Mouse (Mus musculus) gastrocnemius, adult 2 months (tissue): Measurements from ENCODE around the gene Clic3. TPM values are rescaled to one million over a fixed set of nuclear protein-coding genes. Genes with fewer than 3 reads are reported as not detected.
A peak's percentile ranks its signal among the peaks of the same experiment; 100 is the strongest.

Experiments used
- DNase-seq: peaks from one replicate; pipeline ENCODE4 v3.0.0; 2022
- H3K27ac ChIP-seq: fragments of 200-600 bp; 2 replicates; pipeline ENCODE4 v1.8.1; 2022; ENCODE audit warnings: mild to moderate bottlenecking
- H3K4me3 ChIP-seq: fragments of 200-600 bp; 2 replicates; pipeline ENCODE4 v1.8.1; 2022; ENCODE audit warnings: mild to moderate bottlenecking, moderate library complexity
- CTCF ChIP-seq: fragments of 200-600 bp; IDR thresholded peaks from 2 replicates; pipeline ENCODE4 v1.8.1; 2022; ENCODE audit warnings: antibody characterized with exemption, mild to moderate bottlenecking, moderate library complexity
- intact Hi-C: fragments of 180-260 bp; cut with DNase I; formaldehyde crosslinking; loops from one replicate; pipeline ENCODE4 v1.15.1; 2025
- total RNA-seq, 2 experiments: library from RNA; stranded (reverse); gene quantifications; 2 replicates each; pipeline ENCODE4 v1.2.3; 2021

Clic3 gene
- total RNA-seq, 2 experiments from 2014 or later, result 0.31 to 1.1 TPM

- DNase-seq, result no peak
- Histone ChIP-seq H3K4me3 (no peak overlapping the region), H3K27ac (no peak overlapping the region)
- TF ChIP-seq CTCF, result no peak
- intact Hi-C loops, result no loop called here
Measured at GRCm38 (mm10) chr2:25472550-25472949, 15.9 kb downstream of the Clic3 start.

GRCm38 (mm10) chr2:25477541-25477940 lies 20.9 kb downstream of the Clic3 start:
- TF ChIP-seq CTCF, result no peak
- Histone ChIP-seq H3K4me3 (no peak overlapping the region), H3K27ac (peak overlapping the region; percentile 50; the same call in 1 of the 2 replicates)
- intact Hi-C loops, result no loop called here
- DNase-seq, result no peak

GRCm38 (mm10) chr2:25477967-25478675 lies 21.5 kb downstream of the Clic3 start:
- intact Hi-C loops, result no loop called here
- Histone ChIP-seq H3K4me3 (no peak overlapping the region), H3K27ac (peak overlapping the region; percentile 50)
- no peak for TF ChIP-seq CTCF
- peak; percentile 81 for DNase-seq

GRCm38 (mm10) chr2:25479551-25480311 lies 23.1 kb downstream of the Clic3 start:
- no peak for TF ChIP-seq CTCF
- intact Hi-C loops, result no loop called here
- H3K27ac ChIP-seq, result no peak overlapping the region
- DNase-seq, result no peak
- H3K4me3 ChIP-seq, result no peak overlapping the region

GRCm38 (mm10) chr2:25480541-25480940 lies 23.9 kb downstream of the Clic3 start:
- Histone ChIP-seq H3K4me3 (no peak overlapping the region), H3K27ac (no peak overlapping the region)
- intact Hi-C loops, result no loop called here
- no peak for DNase-seq
- TF ChIP-seq CTCF, result no peak

- TF ChIP-seq CTCF, result peak; percentile 62
- no peak overlapping the region for H3K27ac ChIP-seq
- intact Hi-C loops, result loop anchor here (1.0 kb wide), 1 partner anchor 61 kb away; no protein-coding TSS in a partner anchor
- DNase-seq, result no peak
- H3K4me3 ChIP-seq, result no peak overlapping the region
Measured at GRCm38 (mm10) chr2:25482969-25483368, 26.3 kb downstream of the Clic3 start.

GRCm38 (mm10) chr2:25484901-25485647 lies 28.4 kb downstream of the Clic3 start:
- no peak for TF ChIP-seq CTCF
- peak; percentile 68 for DNase-seq
- Histone ChIP-seq H3K4me3 (no peak overlapping the region), H3K27ac (no peak overlapping the region)
- intact Hi-C loops, result no loop called here

GRCm38 (mm10) chr2:25487965-25488670 lies 31.5 kb downstream of the Clic3 start:
- TF ChIP-seq CTCF, result no peak
- Histone ChIP-seq H3K4me3 (no peak overlapping the region), H3K27ac (no peak overlapping the region)
- no peak for DNase-seq
- intact Hi-C loops, result no loop called here

GRCm38 (mm10) chr2:25488671-25489068 lies 32.0 kb downstream of the Clic3 start:
- no peak for TF ChIP-seq CTCF
- no peak for DNase-seq
- intact Hi-C loops, result no loop called here
- no peak overlapping the region for H3K27ac ChIP-seq
- H3K4me3 ChIP-seq, result no peak overlapping the region

GRCm38 (mm10) chr2:25492988-25493387 lies 36.4 kb downstream of the Clic3 start:
- intact Hi-C loops, result no loop called here
- no peak for DNase-seq
- no peak overlapping the region for H3K4me3 ChIP-seq
- H3K27ac ChIP-seq, result no peak overlapping the region
- TF ChIP-seq CTCF, result no peak

- Histone ChIP-seq H3K27ac (no peak within 1 kb of the TSS), H3K4me3 (no peak within 1 kb of the TSS)
- intact Hi-C loops, result no loop called here
- no peak for DNase-seq
- TF ChIP-seq CTCF, result no peak
Measured at GRCm38 (mm10) chr2:25493476-25493961, 36.9 kb downstream of the Clic3 start, which contains the start of gene Lcn12. TSS of gene Lcn12 (minus strand) at chr2:25493911.

GRCm38 (mm10) chr2:25496462-25496861 lies 39.8 kb downstream of the Clic3 start:
- DNase-seq, result no peak
- peak; percentile 58 for TF ChIP-seq CTCF
- Histone ChIP-seq H3K4me3 (no peak overlapping the region), H3K27ac (no peak overlapping the region)
- intact Hi-C loops, result no loop called here
